Mouse (Mus musculus) liver, adult 2 months (tissue): ENCODE data around the gene Eno4. TPM values are rescaled to one million over a fixed set of nuclear protein-coding genes. Genes with fewer than 3 reads are reported as not detected.

Experiments used
- DNase-seq: peaks from one replicate; pipeline ENCODE4 v3.0.0-alpha.2; 2011; ENCODE audit warnings: low read depth, low spot score; ENCODE audit errors: extremely low read depth
- H3K27ac ChIP-seq: fragments of 200-500 bp; replicated peaks from 2 replicates; pipeline ENCODE4 v1.5.1; 2012; ENCODE audit warnings: low read depth, mild to moderate bottlenecking, control low read depth, inconsistent platforms, low read length; ENCODE audit not compliant: insufficient read depth
- H3K27me3 ChIP-seq: fragments of 200-500 bp; 2 replicates; pipeline ENCODE4 v1.6.1; 2012; ENCODE audit warnings: mild to moderate bottlenecking, moderate library complexity, low read length, inconsistent platforms; ENCODE audit not compliant: control insufficient read depth, insufficient read depth
- H3K36me3 ChIP-seq: fragments of 200-500 bp; 2 replicates; pipeline ENCODE4 v1.6.1; 2012; ENCODE audit warnings: low read length, inconsistent platforms; ENCODE audit not compliant: control insufficient read depth, insufficient read depth
- H3K4me1 ChIP-seq: fragments of 200-500 bp; 2 replicates; pipeline ENCODE4 v1.6.1; 2011; ENCODE audit warnings: low read length; ENCODE audit not compliant: control insufficient read depth, insufficient read depth
- H3K4me3 ChIP-seq: fragments of 200-500 bp; 2 replicates; pipeline ENCODE4 v1.5.1; 2011; ENCODE audit warnings: low read depth, mild to moderate bottlenecking, control low read depth, low read length, moderate library complexity; ENCODE audit not compliant: insufficient read depth
- H3K79me2 ChIP-seq: fragments of 200-500 bp; 2 replicates; pipeline ENCODE4 v1.6.1; 2012; ENCODE audit warnings: inconsistent platforms, mild to moderate bottlenecking, low read length, moderate library complexity; ENCODE audit not compliant: control insufficient read depth, insufficient read depth
- H3K9ac ChIP-seq: fragments of 200-500 bp; 2 replicates; pipeline ENCODE4 v1.6.1; 2012; ENCODE audit warnings: low read depth, mild to moderate bottlenecking, control low read depth, inconsistent platforms, low read length
- CTCF ChIP-seq: fragments of 200-500 bp; IDR thresholded peaks from 2 replicates; pipeline ENCODE4 v1.5.1; 2011; ENCODE audit warnings: low read depth, low read length, control low read depth
- POLR2A ChIP-seq: fragments of 200-500 bp; IDR thresholded peaks from 2 replicates; pipeline ENCODE4 v1.6.1; 2011; ENCODE audit warnings: low read length, control low read depth; ENCODE audit not compliant: insufficient read depth; ENCODE audit errors: extremely low read depth
- WGBS: fragments of 180-500 bp; shearing (Covaris S2); methylation state at CpG from one replicate; pipeline ENCODE4 v1.1.7; 2018; 5-methylcytosine and 5-hydroxymethylcytosine counted together
- polyA plus RNA-seq: library from polyadenylated mRNA; depleted of rRNA; stranded (reverse); fragments of >200 nt; gene quantifications from 2 replicates; pipeline ENCODE4 v1.2.3, GENCODE M21; 2012
- total RNA-seq: library from RNA; depleted of rRNA; stranded (reverse); fragments of >200 nt; gene quantifications from 2 replicates; pipeline ENCODE4 v1.2.3, GENCODE M21; 2014

Eno4 gene
- total and polyA plus RNA-seq, 2 experiments: not detected

- TF ChIP-seq POLR2A: no peak
- no peak for TF ChIP-seq CTCF
- Histone ChIP-seq H3K4me1 (no peaks in the 10 kb centered on the region), H3K27me3 (no peaks in the 10 kb centered on the region), H3K4me3 (no peak overlapping the region), H3K27ac (no peak overlapping the region), H3K79me2 (no peaks in the 10 kb centered on the region), H3K36me3 (peaks cover 23% of the 10 kb centered on the region), H3K9ac (no peak overlapping the region)
- WGBS: 72% methylated on average over 11 of the region's 11 CpGs
- no peak for DNase-seq
Measured at GRCm38 (mm10) chr19:58978401-58979171, 35.4 kb downstream of the Eno4 start.

- Histone ChIP-seq H3K36me3 (peaks cover 15% of the 10 kb centered on the region), H3K4me3 (no peak overlapping the region), H3K27ac (no peak overlapping the region), H3K4me1 (no peaks in the 10 kb centered on the region), H3K9ac (no peak overlapping the region), H3K27me3 (no peaks in the 10 kb centered on the region), H3K79me2 (no peaks in the 10 kb centered on the region)
- WGBS: 78% methylated on average over 13 of the region's 13 CpGs
- TF ChIP-seq CTCF (no peak), POLR2A (no peak)
- no peak for DNase-seq
Measured at GRCm38 (mm10) chr19:58979436-58980055, 36.3 kb downstream of the Eno4 start.

- 89% methylated on average over 5 of the region's 5 CpGs for WGBS
- TF ChIP-seq CTCF (no peak), POLR2A (no peak)
- Histone ChIP-seq H3K9ac (no peak overlapping the region), H3K36me3 (peaks cover 13% of the 10 kb centered on the region), H3K27me3 (no peaks in the 10 kb centered on the region), H3K4me3 (no peak overlapping the region), H3K27ac (no peak overlapping the region), H3K79me2 (no peaks in the 10 kb centered on the region), H3K4me1 (no peaks in the 10 kb centered on the region)
- no peak for DNase-seq
Measured at GRCm38 (mm10) chr19:58980056-58980440, 36.8 kb downstream of the Eno4 start.

GRCm38 (mm10) chr19:58981571-58981970 is 38.3 kb downstream of the Eno4 start:
- TF ChIP-seq POLR2A (no peak), CTCF (no peak)
- WGBS: 73% methylated on average over 9 of the region's 9 CpGs

DNA sequence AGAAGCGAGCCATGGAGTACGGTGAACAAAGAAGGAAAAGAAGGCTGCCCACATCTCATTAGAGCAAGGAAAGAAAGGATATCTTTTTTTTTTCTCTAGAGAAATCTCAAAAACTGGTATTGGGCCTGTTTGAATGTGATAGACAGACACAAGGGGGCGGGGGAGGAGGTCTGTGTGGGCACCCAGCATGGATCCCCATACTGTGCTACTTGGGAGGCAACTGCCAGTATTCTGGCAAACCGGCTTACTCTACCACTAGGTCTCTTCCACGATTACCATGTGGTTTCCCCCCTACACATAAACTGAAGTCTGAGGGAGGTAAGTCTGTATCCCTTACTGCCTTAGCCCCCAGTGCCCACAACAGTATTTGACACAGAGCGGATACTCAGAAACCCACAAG is 59.6 kb downstream of the Eno4 start:
- Histone ChIP-seq H3K4me3 (no peak overlapping the region), H3K79me2 (no peaks in the 10 kb centered on the region)
- WGBS: 90% methylated on average over 6 of the region's 6 CpGs

More at GRCm38 (mm10) chr19:58981571-58981970, 38.3 kb downstream of the Eno4 start:
- Histone ChIP-seq H3K9ac (no peak overlapping the region), H3K36me3 (peaks cover 13% of the 10 kb centered on the region), H3K27ac (no peak overlapping the region), H3K4me3 (no peak overlapping the region), H3K4me1 (no peaks in the 10 kb centered on the region), H3K27me3 (no peaks in the 10 kb centered on the region), H3K79me2 (no peaks in the 10 kb centered on the region)
- DNase-seq: no peak

More for the DNA sequence above, 59.6 kb downstream of the Eno4 start:
- Histone ChIP-seq H3K27me3 (no peaks in the 10 kb centered on the region), H3K27ac (no peak overlapping the region), H3K36me3 (peaks cover 27% of the 10 kb centered on the region; the same call in 1 of the 2 replicates), H3K9ac (no peak overlapping the region), H3K4me1 (no peaks in the 10 kb centered on the region)
- no peak for DNase-seq
- no peak for TF ChIP-seq POLR2A
- no peak for TF ChIP-seq CTCF
